Mouse (Mus musculus) myocyte (in vitro differentiated cells): ENCODE data around the gene BC005624.

ENCODE experiments used
- CEBPB ChIP-seq: IDR thresholded peaks from 2 replicates; pipeline ENCODE4 v1.6.1; 2011; ENCODE audit warnings: mild to moderate bottlenecking, moderate library complexity; ENCODE audit not compliant: poor library complexity, insufficient read depth, severe bottlenecking
- E2F4 ChIP-seq: IDR thresholded peaks from one replicate; pipeline ENCODE4 v1.6.1; 2011; ENCODE audit warnings: mild to moderate bottlenecking, control low read depth, moderate library complexity; ENCODE audit not compliant: insufficient read depth
- MAX ChIP-seq: IDR thresholded peaks from one replicate; pipeline ENCODE4 v1.6.1; 2011; ENCODE audit warnings: low read depth, mild to moderate bottlenecking, control low read depth
- MYOD1 ChIP-seq, 3 experiments: IDR thresholded peaks; one replicate each; pipeline ENCODE4 v1.6.1; 2011; ENCODE audit warnings: control low read depth in 2 of 3, low read depth in 2 of 3, mild to moderate bottlenecking in 2 of 3, moderate library complexity in 1 of 3; ENCODE audit not compliant: insufficient read length in 2 of 3, control insufficient read depth in 1 of 3
- MYOG ChIP-seq, 3 experiments: IDR thresholded peaks; one replicate each; pipeline ENCODE4 v1.6.1; 2011; ENCODE audit warnings: control low read depth in 2 of 3, low read depth in 2 of 3, mild to moderate bottlenecking in 2 of 3; ENCODE audit not compliant: insufficient read length in 2 of 3, control insufficient read depth in 1 of 3, insufficient read depth in 1 of 3
- POLR2A ChIP-seq: IDR thresholded peaks from one replicate; pipeline ENCODE4 v1.6.1; 2011; ENCODE audit warnings: low read depth, mild to moderate bottlenecking, control low read depth, moderate library complexity; ENCODE audit not compliant: insufficient read length
- POLR2AphosphoS2 ChIP-seq: IDR thresholded peaks from one replicate; pipeline ENCODE4 v1.6.1; 2011; ENCODE audit warnings: low read depth, control low read depth; ENCODE audit not compliant: insufficient read length
- REST ChIP-seq: IDR thresholded peaks from one replicate; pipeline ENCODE4 v1.6.1; 2011; ENCODE audit warnings: mild to moderate bottlenecking, control low read depth, moderate library complexity; ENCODE audit not compliant: insufficient read depth, insufficient read length
- SRF ChIP-seq: IDR thresholded peaks from one replicate; pipeline ENCODE4 v1.6.1; 2011; ENCODE audit warnings: low read depth; ENCODE audit not compliant: control insufficient read depth, insufficient read length
- TCF12 ChIP-seq: IDR thresholded peaks from one replicate; pipeline ENCODE4 v1.6.1; 2011; ENCODE audit warnings: mild to moderate bottlenecking, control low read depth; ENCODE audit not compliant: poor library complexity, insufficient read depth, severe bottlenecking
- TCF3 ChIP-seq: IDR thresholded peaks from one replicate; pipeline ENCODE4 v1.6.1; 2011; ENCODE audit warnings: low read depth, control low read depth; ENCODE audit not compliant: insufficient read length
- USF1 ChIP-seq: IDR thresholded peaks from one replicate; pipeline ENCODE4 v1.6.1; 2011; ENCODE audit warnings: low read depth, mild to moderate bottlenecking, control low read depth, moderate library complexity

DNA sequence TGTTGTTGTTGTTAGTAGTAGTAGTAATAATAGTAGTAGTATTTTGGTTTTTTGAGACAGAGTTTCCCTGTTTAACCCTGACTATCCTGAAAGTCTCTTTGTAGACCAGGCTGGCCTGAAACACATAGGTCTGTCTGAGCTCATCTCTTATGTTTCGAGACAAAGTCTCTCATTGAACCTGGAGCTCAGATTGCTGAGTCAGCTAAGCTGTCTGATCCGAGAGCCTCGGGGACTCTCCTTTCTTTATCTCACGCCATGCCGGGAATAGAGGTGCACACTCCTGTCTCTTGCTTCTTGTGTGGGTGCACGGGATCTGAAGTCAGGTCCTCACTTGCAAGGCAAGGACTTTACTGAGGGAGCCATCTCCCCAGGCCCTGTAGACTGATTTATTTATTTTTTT, 49.0 kb downstream of the BC005624 start:
- TF ChIP-seq POLR2A = no peak
- TF ChIP-seq MYOG (IDR thresholded peaks at IDR 0.05; ENCODE audit: control insufficient read depth in 1 of 3, insufficient read depth in 1 of 3, insufficient read length in 2 of 3, low read depth in 2 of 3) = no peak
- no peak for TF ChIP-seq TCF3
- TF ChIP-seq MAX = no peak
- TF ChIP-seq TCF12 = no peak
- no peak for TF ChIP-seq CEBPB
- TF ChIP-seq REST = no peak
- TF ChIP-seq USF1 = no peak
- TF ChIP-seq POLR2AphosphoS2 = no peak
- TF ChIP-seq E2F4 = no peak
- no peak for TF ChIP-seq MYOD1 (IDR thresholded peaks at IDR 0.05; ENCODE audit: control insufficient read depth in 1 of 3, insufficient read length in 2 of 3, low read depth in 2 of 3)
- no peak for TF ChIP-seq SRF
